Mouse (Mus musculus) kidney, adult 2 months (tissue): ENCODE measurements around the gene Slc16a13.

Experiments
- CTCF ChIP-seq: fragments of 200-500 bp; conservative IDR thresholded peaks from 2 replicates; pipeline ENCODE4 v1.5.1; 2011; ENCODE audit warnings: low read depth, mild to moderate bottlenecking, control low read depth, low read length, moderate library complexity, mixed read lengths; ENCODE audit not compliant: insufficient read depth, insufficient read length
- POLR2A ChIP-seq: fragments of 200-500 bp; IDR thresholded peaks from one replicate; pipeline ENCODE4 v1.6.1; 2011; ENCODE audit warnings: low read depth, low read length, control low read depth

DNA sequence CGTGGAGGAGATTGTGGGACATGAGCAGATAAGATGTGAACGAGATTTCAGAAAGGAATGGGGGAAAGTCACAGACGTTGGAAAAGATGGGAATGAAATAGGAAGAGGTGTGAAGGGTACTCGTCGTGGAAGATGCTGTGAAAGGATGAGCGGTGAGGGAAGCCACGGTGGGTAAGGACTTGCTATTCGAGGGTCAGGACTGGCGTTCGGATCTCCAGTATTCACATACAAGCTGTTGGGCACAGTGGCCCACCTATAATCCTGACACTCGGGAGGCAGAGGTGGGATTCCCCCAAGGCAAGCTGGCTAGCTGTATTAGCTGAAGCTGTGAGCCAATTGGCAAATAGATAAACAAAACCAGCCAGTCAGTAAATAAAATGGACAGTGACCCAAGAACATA, 42.1 kb downstream of the Slc16a13 start:
- TF ChIP-seq POLR2A (no peak), CTCF (no peak)
